Mouse (Mus musculus) layer of hippocampus, adult 8-10 months (tissue): Measurements from ENCODE around the gene Kat5. TPM values are rescaled to one million over a fixed set of nuclear protein-coding genes. Genes with fewer than 3 reads are reported as not detected.

Experiments used
- DNase-seq, 2 experiments: peaks; one replicate each; pipeline ENCODE4 v3.0.0; 2022; ENCODE audit warnings: low spot score in 2 of 2
- total RNA-seq, 4 experiments: library from RNA; stranded (reverse); gene quantifications; 2 replicates each; pipeline ENCODE4 v1.2.4; 2022

Kat5 gene
- total RNA-seq: 100 to 1,000 TPM in 1 of 4 experiments, 10 to 100 TPM in 3; 81.5 to 105 (median 86.9) TPM

DNA sequence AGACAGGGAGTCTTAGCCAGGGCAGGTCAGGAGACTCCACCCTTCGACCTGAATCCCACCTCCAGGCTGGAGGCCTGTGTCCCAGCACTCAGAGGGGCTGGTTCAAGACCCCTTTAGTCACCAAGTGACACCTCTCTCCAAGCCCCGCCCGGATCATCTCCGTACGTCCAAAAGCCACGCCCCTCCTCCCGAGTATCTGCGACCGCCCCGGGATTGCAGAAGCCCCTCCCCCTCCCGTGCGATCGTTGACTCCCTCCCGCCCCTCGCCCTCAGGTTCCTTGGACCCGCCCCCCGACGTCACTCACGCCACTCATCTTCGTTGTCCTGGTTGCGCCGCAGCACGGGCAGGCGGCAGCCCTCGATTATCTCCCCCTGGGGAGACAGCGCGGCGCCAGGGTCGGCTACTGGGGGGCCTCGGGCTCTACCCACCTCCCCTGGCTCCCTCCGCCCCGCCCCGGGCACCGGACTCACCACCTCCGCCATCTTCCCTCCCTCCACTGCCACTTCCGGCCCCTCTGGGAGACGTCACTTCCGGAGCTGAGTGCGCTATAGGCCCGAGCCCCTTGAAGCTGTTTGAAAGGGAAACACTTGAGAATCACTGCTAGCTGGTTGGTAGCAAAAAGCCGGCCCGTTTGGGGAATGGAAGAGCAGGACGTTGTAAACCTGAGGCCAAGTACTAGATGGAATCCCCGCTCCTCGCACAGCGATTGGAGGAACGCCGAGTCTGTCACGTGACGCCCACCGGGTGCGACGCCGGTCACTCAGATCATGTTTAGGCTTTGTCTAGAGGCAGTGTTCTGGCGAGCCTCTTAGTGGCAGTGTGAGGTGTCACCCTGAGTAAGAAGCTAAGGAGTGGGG, at the start of gene Kat5:
Kat5 (minus strand) TSS at position 691 of the 858 bp plus-strand sequence.
- peak; percentile 89 to 93 for DNase-seq

DNA sequence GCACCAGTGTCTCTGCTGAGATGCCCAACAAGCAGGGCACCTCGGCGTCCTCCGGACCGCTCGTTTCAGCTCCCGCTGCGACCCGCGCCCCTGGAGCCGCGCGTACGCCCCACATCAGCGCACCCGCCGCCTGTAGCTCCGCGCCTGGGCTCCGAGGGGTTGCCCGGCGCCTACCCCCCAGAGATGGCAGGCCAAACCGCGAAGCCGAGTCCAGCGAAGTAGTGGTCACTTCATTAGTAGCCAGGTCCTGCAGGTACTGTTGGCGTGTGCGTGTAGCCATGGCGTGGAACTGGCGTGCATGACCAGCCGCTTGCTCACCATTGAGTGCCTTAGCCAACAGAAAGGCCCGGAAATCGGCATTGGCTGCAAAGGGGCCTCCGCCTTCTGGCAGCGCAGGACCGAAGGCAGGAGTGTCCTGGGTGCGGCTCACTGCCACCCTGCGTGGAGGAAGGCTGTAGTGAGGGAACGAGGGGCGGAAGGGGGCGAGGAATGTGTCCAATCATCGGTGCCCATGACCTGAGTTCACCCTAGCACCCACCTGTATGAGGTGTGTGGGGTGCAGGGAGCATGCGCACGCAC, 44.8 kb upstream of the Kat5 start:
- DNase-seq: no peak

DNA sequence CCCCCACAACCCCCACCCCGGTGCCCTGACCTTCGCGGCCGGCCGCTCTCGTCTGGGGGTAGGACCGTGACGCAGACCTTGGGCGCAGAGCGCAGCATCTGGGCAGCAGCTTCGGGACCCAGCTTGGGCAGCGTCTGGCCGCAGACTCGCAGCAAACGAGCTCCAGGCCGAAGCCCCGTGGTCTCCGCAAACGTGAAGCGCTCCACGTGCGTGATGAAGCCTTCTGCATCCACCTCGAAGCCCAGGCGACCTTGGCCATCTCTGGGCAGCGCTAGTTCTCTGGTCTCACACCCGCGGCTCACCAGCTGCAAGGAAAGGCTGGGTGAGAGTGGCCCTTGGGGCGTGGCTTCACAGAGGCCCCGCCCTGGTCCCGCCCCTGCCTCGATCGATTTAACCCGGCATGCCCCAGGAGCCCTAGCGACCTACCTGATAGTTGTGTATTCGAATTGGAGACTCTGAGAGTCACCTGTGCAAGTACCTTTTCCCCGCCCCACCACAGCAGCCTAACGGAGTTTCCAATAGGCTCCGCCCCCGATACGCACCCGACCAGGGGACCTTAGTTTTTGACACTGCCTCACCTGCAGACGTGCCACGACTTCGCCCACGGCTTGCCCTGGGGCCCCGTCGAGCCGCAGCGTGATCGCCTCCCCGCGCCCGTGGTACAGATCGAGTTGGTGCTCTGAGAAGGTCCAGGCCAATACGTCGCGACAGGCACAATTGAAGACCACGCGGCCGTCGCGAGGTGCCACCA, 44.1 kb upstream of the Kat5 start:
- no peak for DNase-seq

DNA sequence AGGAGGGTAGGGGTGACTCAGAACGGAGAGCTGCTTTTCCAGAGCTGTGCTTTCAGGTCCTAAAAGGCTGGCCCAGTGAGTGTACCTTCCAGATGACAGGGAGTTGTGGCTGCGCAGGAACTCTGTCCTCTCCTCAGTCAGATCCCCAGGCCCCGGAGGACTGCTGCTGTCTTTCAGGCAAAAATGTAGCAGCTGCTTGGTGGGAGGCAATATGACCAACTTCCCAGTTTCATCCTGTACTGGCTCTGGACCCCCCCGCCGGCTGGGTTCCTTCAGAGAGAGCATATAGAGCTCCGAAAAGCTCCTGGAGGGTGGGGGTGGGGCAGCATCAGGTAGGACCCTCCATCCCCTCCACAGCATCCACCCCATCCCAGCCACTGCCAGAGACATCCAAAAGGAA, 42.5 kb upstream of the Kat5 start:
- DNase-seq: no peak

DNA sequence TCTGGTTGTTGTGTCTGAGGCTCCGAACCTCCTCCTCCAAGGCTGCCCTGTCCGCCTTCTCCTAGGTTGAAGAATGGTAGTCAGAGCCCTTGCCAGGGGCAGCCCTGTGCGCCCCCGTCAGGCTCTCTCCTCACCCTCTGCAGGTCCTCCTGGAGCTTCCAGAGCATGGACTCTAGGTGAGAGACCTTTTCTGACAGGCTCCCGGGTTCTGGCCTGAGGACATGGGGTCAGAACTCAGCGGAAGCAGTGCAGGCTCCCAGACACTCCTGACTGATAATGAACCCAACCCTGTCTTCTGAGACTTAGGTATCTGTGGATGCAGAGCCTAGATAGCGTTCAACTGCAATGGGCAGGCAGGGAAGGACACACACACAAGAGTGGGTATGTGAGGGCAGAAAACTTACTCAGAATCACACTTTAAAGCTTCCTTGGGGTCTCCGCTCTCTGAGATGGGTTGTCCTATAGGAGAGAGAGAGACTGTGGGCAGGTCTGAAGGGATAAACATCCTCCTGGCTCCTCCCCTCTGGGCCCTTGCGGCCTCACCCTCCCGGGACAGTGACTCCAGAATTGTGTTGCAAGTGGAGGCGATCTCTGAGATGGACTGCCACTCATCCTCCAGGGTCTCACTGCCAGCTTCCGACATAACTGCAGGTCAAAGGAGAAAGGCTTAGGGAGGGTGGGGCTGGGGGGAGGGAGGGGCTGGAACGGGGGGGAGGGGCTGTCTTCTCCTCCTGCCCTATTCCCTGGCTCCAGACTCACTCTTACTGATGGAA, 41.7 kb upstream of the Kat5 start:
- DNase-seq: no peak

DNA sequence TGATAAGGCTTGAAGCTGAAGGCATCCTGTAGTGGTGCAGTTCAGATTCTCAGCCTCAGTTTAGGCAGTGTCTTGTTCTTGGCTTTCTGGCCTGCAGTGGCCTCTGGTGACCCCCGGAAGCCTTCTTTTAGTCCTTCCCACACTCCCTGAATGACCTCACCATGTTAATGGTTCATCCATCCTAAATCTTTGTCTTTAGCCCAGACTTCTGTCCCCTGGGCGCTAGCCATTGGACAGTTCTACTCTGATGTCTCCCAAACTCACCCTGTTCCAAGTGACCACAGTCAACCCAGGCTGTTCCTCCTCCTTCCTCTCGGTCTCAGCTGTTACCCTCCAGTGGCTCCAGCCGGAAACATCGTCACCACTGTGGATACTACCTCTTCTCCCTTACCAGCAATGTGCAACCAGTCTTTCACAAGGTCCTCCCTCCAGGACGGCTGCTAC, 39.3 kb upstream of the Kat5 start:
- no peak for DNase-seq

DNA sequence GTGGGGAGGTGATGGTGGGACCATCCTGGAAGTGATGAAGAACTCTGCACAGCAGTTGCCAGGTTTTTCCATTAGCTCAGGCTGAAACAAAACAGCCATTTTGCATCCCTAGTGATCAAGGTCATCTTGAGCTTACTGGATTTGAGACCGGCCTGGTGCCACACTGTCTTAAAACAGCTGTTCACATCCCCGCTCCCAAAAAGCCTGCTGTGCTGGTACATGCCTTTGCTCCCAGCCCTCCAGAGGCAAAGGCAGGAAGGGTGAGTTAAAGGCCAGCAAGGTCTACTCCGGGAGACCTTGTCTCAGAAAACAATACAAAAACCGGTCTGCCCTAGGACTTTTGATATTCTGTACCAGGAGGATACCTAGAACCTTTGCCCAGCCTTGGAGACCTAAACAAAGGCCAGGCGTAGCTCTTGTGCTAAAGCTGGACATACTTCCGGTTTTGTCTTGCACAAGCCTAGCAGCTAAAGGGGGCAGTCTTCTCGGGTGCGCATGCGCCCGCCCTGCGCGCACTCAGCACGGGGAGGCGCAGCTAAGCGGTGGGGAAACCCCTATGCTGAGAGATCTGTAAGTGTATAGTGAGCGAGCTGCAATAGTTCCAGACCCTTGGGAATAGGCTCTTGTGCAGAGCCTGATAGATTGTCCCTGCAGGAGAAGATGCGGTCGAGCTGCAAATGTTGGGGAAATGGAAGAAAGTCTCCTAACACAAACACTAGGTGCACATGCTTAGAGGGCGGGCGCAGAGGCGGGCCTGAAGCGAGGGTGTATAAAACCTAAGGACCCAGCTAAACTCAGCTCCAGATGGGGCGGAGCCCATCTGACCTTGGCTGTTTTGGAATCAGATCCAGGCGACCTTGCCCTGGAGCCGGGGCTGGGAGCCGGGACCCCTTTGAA, 38.6 kb upstream of the Kat5 start:
- peak; percentile 78 to 80 for DNase-seq

DNA sequence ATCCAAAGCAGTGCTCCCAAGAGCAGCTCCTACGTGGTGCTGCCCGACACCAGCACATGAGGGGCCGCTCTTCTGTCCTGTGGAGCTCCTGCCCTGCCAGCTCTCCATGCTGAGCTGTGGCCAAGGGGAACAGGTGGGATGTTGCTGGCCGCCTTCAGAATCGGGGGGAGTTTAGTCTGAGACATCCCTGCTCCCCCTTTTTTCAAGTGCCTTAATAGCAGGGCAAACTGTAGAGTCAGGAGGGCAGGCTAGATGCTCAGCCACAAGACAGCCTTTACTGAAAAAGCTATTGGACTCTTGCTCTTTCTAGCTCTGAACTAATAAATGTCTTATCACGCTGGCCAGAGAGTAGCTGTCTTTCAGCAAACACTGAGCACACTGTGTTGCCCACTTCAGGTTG, 37.8 kb upstream of the Kat5 start:
- no peak for DNase-seq

DNA sequence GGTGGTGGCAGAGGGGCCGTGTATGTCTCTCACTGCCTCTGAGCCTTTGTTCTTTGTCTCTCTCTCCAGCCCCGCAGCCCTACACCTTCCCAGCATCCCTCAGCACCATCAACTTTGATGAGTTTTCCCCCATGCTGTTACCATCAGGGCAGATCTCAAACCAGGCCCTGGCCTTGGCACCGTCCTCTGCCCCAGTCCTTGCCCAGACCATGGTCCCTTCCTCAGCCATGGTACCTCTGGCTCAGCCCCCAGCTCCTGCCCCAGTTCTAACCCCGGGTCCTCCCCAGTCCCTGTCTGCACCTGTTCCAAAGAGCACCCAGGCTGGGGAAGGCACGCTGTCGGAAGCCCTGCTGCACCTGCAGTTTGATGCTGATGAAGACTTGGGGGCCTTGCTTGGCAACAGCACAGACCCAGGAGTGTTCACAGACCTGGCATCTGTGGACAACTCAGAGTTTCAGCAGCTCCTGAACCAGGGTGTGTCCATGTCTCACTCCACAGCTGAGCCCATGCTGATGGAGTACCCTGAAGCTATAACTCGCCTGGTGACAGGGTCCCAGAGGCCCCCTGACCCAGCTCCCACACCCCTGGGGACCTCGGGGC, 36.8 kb upstream of the Kat5 start:
- DNase-seq: no peak

DNA sequence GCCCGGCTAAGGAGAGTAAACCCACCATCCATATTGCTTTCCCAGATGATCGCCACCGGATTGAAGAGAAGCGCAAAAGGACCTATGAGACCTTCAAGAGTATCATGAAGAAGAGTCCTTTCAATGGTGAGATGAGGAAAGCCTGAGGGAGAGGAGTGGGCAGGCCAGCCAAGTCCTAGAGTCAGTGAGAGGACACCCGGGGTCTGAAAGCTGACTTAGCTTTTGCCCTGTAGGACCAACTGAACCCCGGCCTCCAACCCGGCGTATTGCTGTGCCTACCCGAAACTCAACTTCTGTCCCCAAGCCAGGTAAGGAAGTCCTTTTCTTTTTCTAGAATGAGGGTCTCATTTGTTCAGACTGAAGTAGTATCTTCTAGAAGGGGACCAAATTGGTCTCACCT, 35.2 kb upstream of the Kat5 start:
- DNase-seq: no peak

DNA sequence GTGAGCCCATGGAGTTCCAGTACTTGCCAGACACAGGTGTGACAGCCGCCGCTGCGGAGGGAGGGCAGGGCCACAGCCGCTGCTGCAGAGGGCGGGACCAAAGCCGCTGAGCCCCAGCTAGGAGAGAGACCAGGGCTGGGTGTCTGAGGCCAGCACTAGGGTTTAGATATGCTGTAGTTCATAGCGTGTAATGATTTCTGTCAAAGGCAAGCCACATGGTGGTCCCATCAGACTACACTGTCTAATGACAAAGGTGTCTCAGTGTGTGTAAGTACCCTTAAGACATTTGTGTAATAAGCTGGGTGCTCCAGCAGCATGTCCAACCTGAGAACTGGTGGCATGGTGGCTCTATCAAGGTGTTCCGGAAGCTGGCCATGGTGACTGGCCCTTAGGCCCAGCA, 31.6 kb upstream of the Kat5 start:
- no peak for DNase-seq

DNA sequence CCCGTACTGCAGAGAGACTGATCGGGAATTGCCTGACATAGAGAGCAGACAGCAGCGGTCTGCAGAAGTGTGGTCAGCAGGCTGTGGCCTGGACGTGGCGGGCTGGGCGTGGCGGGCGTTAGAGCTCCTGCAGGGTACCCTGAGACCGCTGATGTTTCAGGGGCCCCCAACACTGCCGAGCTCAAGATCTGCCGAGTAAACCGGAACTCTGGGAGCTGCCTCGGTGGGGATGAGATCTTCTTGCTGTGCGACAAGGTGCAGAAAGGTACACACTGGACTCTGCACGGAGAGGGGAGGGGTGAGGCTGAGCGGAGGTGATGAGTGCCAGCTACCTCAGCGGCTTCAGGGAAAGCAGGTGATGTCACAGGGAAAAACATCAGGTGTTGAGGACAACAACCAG, 31.0 kb upstream of the Kat5 start:
- DNase-seq: no peak

DNA sequence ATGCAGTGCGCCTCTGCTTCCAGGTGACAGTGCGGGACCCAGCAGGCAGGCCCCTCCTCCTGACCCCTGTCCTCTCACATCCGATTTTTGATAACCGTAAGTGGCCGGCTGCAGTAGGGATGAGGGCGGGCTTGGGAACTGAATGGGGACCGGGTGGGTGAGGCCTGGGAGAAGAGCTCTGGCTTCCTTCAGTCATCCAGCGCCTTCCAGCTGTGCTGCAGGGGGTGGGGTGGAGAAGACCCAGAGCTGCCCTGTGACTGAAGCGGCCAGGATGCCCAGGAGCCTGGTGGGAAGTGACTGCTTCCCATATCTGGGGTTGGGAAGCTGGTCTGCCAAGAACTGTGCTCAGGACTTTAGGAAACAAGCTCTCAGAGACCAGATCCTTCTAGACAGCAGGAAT, 30.3 kb upstream of the Kat5 start:
- no peak for DNase-seq

DNA sequence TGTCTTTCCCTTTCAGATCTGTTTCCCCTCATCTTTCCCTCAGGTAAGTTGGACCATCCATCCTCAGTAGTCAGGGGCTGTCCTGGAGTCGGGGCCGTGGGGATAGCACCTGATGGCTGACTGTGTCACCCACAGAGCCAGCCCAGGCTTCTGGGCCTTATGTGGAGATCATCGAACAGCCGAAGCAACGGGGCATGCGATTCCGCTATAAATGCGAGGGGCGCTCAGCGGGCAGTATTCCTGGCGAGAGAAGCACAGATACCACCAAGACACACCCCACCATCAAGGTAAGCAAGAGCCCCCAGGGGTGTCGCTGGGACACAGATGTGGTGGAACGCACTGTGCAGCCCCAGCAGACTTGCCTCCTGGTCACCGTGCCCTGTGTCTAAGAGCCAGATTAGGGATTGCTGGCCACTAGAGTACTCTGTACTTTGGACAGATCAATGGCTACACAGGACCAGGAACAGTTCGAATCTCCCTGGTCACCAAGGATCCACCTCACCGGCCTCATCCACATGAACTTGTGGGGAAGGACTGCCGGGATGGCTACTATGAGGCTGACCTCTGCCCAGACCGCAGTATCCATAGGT, 28.5 kb upstream of the Kat5 start:
- no peak for DNase-seq

DNA sequence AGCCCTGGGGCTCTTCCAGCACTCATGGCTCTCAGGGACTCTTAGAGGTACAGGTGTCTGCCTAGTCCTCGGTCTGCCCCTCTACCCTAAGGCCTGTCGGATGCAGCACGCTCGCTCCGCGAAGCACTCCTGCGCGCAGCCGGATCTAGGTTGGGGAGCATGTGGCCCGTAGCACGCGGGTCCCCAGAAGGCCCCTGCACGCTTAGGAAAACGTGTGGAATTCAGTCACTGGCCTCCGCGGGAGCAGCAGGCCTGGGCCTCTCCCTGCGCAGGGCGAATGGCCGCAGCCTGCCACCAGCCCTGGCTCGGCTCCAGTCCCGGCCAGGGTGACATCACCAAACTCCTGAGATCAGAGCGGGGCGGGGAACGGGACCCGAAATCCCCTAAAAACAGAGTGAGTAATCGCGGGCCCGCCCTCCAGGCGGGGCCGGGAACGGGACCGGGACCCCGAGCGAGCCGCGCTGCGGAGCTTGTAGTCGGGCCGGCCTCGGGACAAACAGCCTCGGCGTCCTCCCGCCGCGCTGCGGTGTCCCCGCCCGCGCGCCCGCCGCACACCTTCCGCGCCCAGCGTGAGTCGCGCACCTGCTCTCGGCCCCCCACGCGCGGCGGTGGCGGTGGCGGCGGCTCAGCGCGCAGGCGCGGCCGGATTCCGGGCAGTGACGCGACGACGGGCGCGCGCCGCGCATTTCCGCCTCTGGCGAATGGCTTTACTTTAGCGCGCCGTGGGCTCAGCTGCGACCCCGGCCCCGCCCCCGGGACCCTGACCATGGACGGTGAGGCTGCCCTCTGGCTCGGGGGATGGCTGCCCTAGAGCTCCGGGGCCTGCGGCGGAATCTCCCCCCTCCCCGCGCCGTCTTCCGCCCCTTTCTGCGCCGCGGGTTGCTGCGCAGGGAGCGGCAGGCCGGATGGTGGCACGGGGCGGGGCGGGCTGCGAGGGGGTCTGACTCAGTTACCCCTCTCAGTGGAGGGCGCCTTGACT, 27.3 kb upstream of the Kat5 start, which contains the start of gene Rela:
Rela (plus strand) TSS at position 415 of the 979 bp plus-strand sequence.
- DNase-seq: peak; percentile 80 to 83

DNA sequence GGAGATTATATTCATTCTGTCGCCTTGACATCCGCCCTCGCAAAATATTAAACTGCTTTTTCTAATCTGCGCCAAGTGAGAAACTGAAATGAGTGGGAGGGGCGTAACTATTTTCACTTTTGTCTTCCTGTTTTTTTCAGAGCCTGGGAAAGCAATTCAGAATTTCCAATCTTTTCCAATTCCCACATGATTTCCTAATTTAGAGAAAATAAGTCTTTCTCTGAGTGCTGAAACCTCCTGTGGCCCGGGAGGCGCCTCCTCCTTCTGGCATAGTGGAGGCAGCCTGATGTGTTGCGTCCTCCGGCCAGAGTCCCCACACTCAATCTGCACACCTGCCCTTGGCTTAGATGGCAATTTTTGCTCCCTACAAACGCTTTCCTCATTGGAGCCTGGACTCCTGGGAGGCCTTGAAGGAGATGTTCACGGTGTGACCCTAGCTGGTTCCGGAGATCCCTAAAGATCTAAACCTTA, 26.6 kb upstream of the Kat5 start:
- peak in 1 of 2 experiments; percentile 29 for DNase-seq

DNA sequence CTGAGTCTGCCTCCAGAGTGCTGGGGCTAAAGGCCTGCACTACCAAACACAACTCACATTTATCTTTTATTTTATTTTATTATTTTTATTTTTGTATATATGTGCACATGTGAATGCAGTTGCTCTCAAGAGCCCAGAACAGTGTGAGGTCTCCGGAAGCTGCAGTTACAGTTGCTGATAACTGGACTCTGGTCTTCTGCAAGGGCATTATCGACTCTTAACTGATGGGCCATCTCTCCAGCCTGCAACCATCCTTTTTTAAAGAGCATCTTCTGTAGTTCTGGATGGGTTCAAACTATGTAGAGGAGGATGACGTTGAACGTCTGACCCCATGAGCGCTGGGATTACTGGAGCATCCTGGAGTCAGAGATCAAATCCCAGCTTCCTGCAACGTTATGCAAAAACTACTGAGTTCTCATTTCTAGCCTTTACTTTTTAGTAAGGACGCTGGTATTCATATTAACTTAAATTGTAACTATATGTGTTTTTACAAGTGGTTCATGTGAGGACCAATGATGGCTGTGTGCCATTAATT, 26.1 kb upstream of the Kat5 start:
- no peak for DNase-seq

DNA sequence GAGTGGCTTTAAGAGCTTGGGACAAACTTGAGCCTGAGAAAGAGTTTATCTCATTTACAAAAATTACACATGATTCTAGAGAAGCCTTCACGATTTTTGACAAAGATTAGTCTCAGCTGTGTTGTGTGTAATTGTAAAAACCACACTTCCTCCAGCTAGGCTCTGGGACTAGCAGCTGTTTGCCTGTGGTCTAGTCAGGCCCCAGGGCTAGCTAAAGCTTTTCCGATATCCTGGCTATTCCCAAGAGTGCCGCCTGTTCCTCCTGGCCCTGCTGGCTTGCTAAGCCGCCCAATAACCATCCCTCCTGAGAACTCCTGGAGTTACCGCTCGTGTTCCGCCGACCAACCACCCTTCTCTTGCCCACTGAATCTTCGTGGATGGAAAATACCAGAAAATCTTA, 22.1 kb upstream of the Kat5 start:
- DNase-seq: no peak
